ENCODE assay signal across 8 mouse cellular contexts in genomic region chr5:24100106-24100809, GRCm38 (mm10). TPM values are rescaled to one million over a fixed set of nuclear protein-coding genes. Genes with fewer than 3 reads are reported as not detected.
DNase-seq lines count a peak whose midpoint lies in the region; ATAC-seq and TF ChIP-seq lines count a peak whose summit lies in the region.

Klhl7 (plus strand) TSS chr5:24100605.

- peak; percentile 92 for DNase-seq in CD4-positive helper T cell, adult 2 months (ENCODE audit: low read depth, low spot score)
- DNase-seq in brain, embryonic 14.5 days (ENCODE audit: low read depth): peak; percentile 97
- DNase-seq in kidney, postnatal 0 days (ENCODE audit: low spot score): peak; percentile 93
- DNase-seq in liver, embryonic 13.5 days: peak; percentile 67
- peak; percentile 92 for DNase-seq in neural tube, embryonic 10.5 days (ENCODE audit: extremely low spot score, low spot score)

- peaks cover 4% of the 10 kb centered on the region for H3K27me3 ChIP-seq in erythroblast, embryonic 14.5 days (ENCODE audit: control insufficient read depth)
- H3K27me3 ChIP-seq in heart, embryonic 12.5 days (replicated peaks): no peaks in the 10 kb centered on the region
- no peaks in the 10 kb centered on the region for H3K27me3 ChIP-seq in kidney, postnatal 0 days (ENCODE audit: insufficient read depth, low read length)
- no peaks in the 10 kb centered on the region for H3K27me3 ChIP-seq in liver, embryonic 13.5 days
- H3K27me3 ChIP-seq in stomach, embryonic 16.5 days (ENCODE audit: control insufficient read depth, insufficient read depth, low read length): no peaks in the 10 kb centered on the region

- peak within 1 kb of the TSS; percentile 89 for H3K9ac ChIP-seq in heart, embryonic 12.5 days
- H3K9ac ChIP-seq in kidney, postnatal 0 days (ENCODE audit: low read depth, low read length): peak within 1 kb of the TSS; percentile 87
- H3K9ac ChIP-seq in liver, embryonic 13.5 days: peak within 1 kb of the TSS; percentile 93
- peak within 1 kb of the TSS; percentile 87 for H3K9ac ChIP-seq in stomach, embryonic 16.5 days (ENCODE audit: low read length)

- ATAC-seq in heart, embryonic 12.5 days (ENCODE audit: insufficient number of reproducible peaks, low FRiP score): peak; percentile 96
- peak; percentile 95 for ATAC-seq in kidney, postnatal 0 days (replicated peaks; ENCODE audit: low FRiP score, low read depth)
- peak; percentile 87 for ATAC-seq in liver, embryonic 13.5 days (ENCODE audit: low read depth)
- peak; percentile 96 for ATAC-seq in stomach, embryonic 16.5 days (ENCODE audit: insufficient read depth, low FRiP score)

- TF ChIP-seq POLR2A in brain, embryonic 14.5 days (IDR thresholded peaks at IDR 0.05; ENCODE audit: borderline replicate concordance, extremely low read depth, insufficient read depth, insufficient read length, poor library complexity, severe bottlenecking): peak; percentile 67; the same call in 1 of the 2 replicates

- H3K4me2 ChIP-seq in heart, embryonic 12.5 days: peak within 1 kb of the TSS; percentile 69
- peak within 1 kb of the TSS; percentile 80 for H3K4me2 ChIP-seq in kidney, postnatal 0 days (ENCODE audit: low read length)
- H3K4me2 ChIP-seq in liver, embryonic 13.5 days: peak within 1 kb of the TSS; percentile 83
- peak within 1 kb of the TSS; percentile 66 for H3K4me2 ChIP-seq in stomach, embryonic 16.5 days (ENCODE audit: low read depth, low read length)

- WGBS in heart, embryonic 12.5 days: 2% methylated on average over 47 of the region's 47 CpGs
- 1% methylated on average over 47 of the region's 47 CpGs for WGBS in kidney, postnatal 0 days
- WGBS in liver, embryonic 13.5 days (ENCODE audit: insufficient replicate concordance): 2% methylated on average over 47 of the region's 47 CpGs
- 2% methylated on average over 47 of the region's 47 CpGs for WGBS in stomach, embryonic 16.5 days

- peak within 1 kb of the TSS; percentile 90 for H3K4me3 ChIP-seq in erythroblast, embryonic 14.5 days (replicated peaks)
- peak within 1 kb of the TSS; percentile 79 for H3K4me3 ChIP-seq in heart, embryonic 12.5 days
- H3K4me3 ChIP-seq in kidney, postnatal 0 days (replicated peaks; ENCODE audit: low read depth, low read length): peak within 1 kb of the TSS; percentile 82
- peak within 1 kb of the TSS; percentile 82 for H3K4me3 ChIP-seq in liver, embryonic 13.5 days (replicated peaks)
- H3K4me3 ChIP-seq in stomach, embryonic 16.5 days (replicated peaks; ENCODE audit: low read length): peak within 1 kb of the TSS; percentile 84

- TF ChIP-seq CTCF in brain, embryonic 14.5 days (IDR thresholded peaks at IDR 0.05; ENCODE audit: borderline replicate concordance, extremely low read depth, insufficient read depth, insufficient read length): 0 out of 2 replicates have a peak, but pooled peaks have one; percentile 1
- TF ChIP-seq CTCF in kidney, postnatal 0 days (IDR thresholded peaks at IDR 0.05; ENCODE audit: low read depth): peak; percentile 29

- peak within 1 kb of the TSS; percentile 87 for H3K27ac ChIP-seq in heart, embryonic 12.5 days (ENCODE audit: poor library complexity, severe bottlenecking)
- H3K27ac ChIP-seq in kidney, postnatal 0 days: peak within 1 kb of the TSS; percentile 89
- H3K27ac ChIP-seq in liver, embryonic 13.5 days: peak within 1 kb of the TSS; percentile 99
- H3K27ac ChIP-seq in stomach, embryonic 16.5 days (ENCODE audit: low read length): peak within 1 kb of the TSS; percentile 92

- H3K9me3 ChIP-seq in erythroblast, embryonic 14.5 days (ENCODE audit: control insufficient read depth, low read length): no peaks in the 10 kb centered on the region
- no peaks in the 10 kb centered on the region for H3K9me3 ChIP-seq in heart, embryonic 12.5 days (replicated peaks)
- no peaks in the 10 kb centered on the region for H3K9me3 ChIP-seq in kidney, postnatal 0 days (replicated peaks; ENCODE audit: low read length)
- no peaks in the 10 kb centered on the region for H3K9me3 ChIP-seq in liver, embryonic 13.5 days (replicated peaks)
- no peaks in the 10 kb centered on the region for H3K9me3 ChIP-seq in stomach, embryonic 16.5 days (replicated peaks; ENCODE audit: control insufficient read depth, low read length)

- peaks cover 25% of the 10 kb centered on the region for H3K4me1 ChIP-seq in erythroblast, embryonic 14.5 days (ENCODE audit: control insufficient read depth)
- H3K4me1 ChIP-seq in heart, embryonic 12.5 days (replicated peaks): 0 out of 2 replicates have a peak, but pooled peaks cover 6% of the 10 kb centered on the region
- no peaks in the 10 kb centered on the region for H3K4me1 ChIP-seq in kidney, postnatal 0 days (replicated peaks; ENCODE audit: insufficient read depth, low read length)
- H3K4me1 ChIP-seq in liver, embryonic 13.5 days (replicated peaks): peaks cover 30% of the 10 kb centered on the region
- peaks cover 7% of the 10 kb centered on the region for H3K4me1 ChIP-seq in stomach, embryonic 16.5 days (ENCODE audit: control insufficient read depth, insufficient read depth, low read length)

- H3K36me3 ChIP-seq in erythroblast, embryonic 14.5 days (ENCODE audit: control insufficient read depth): peaks cover 16% of the 10 kb centered on the region
- no peaks in the 10 kb centered on the region for H3K36me3 ChIP-seq in heart, embryonic 12.5 days
- H3K36me3 ChIP-seq in kidney, postnatal 0 days (ENCODE audit: insufficient read depth, low read length): no peaks in the 10 kb centered on the region
- peaks cover 8% of the 10 kb centered on the region; the same call in 1 of the 2 replicates for H3K36me3 ChIP-seq in liver, embryonic 13.5 days
- H3K36me3 ChIP-seq in stomach, embryonic 16.5 days (ENCODE audit: control insufficient read depth, insufficient read depth, low read length): no peaks in the 10 kb centered on the region

RNA-seq across cellular contexts. Expression of gene Klhl7, which starts in this region (rescaled TPM):
- 120 and 121 TPM in 2 replicates for polyA plus RNA-seq in brain, embryonic 14.5 days (2012; rRNA removed)
- 0.42 TPM in 2 replicates for polyA plus RNA-seq in erythroblast, embryonic 14.5 days (2012)
- 48.4 and 51.1 TPM in 2 replicates for polyA plus RNA-seq in heart, embryonic 12.5 days (2016; fragmentation: Nextera tagmentation; extraction: Ambion mirVana)
- 36.8 and 42.4 TPM in 2 replicates for polyA plus RNA-seq in kidney, postnatal 0 days (2015; fragmentation: Nextera tagmentation; extraction: Ambion mirVana)
- polyA plus RNA-seq in liver, embryonic 13.5 days (2015; fragmentation: Nextera tagmentation; extraction: Ambion mirVana): 20.1 and 26.3 TPM in 2 replicates
- 46.4 and 52.3 TPM in 2 replicates for polyA plus RNA-seq in stomach, embryonic 16.5 days (2015; fragmentation: Nextera tagmentation; extraction: Ambion mirVana)

Comparison
In these comparisons a context has a peak if more than half of its experiments do, and no peak if none do; other contexts are left out.
1. Peak in every context shown above with its lines: DNase-seq, ATAC-seq, H3K4me3 ChIP-seq and H3K27ac ChIP-seq.
2. RNA of gene Klhl7 (polyA plus RNA-seq): 120 to 121 TPM in brain, embryonic 14.5 days, 46.4 to 52.3 TPM in stomach, embryonic 16.5 days, 48.4 to 51.1 TPM in heart, embryonic 12.5 days, 36.8 to 42.4 TPM in kidney, postnatal 0 days and 20.1 to 26.3 TPM in liver, embryonic 13.5 days; 0.42 TPM in erythroblast, embryonic 14.5 days; every median in the first group is over 10 times any median in the second.